Mouse (Mus musculus) E14TG2a.4 (cell line): ENCODE measurements around the gene Gcm1.

Experiments
- CTCF ChIP-seq: conservative IDR thresholded peaks from 2 replicates; pipeline ENCODE4 v1.5.1; 2014; ENCODE audit warnings: low read length
- NANOG ChIP-seq: IDR thresholded peaks from 2 replicates; pipeline ENCODE4 v1.6.1; 2014; ENCODE audit warnings: borderline replicate concordance, low read length, mixed read lengths

DNA sequence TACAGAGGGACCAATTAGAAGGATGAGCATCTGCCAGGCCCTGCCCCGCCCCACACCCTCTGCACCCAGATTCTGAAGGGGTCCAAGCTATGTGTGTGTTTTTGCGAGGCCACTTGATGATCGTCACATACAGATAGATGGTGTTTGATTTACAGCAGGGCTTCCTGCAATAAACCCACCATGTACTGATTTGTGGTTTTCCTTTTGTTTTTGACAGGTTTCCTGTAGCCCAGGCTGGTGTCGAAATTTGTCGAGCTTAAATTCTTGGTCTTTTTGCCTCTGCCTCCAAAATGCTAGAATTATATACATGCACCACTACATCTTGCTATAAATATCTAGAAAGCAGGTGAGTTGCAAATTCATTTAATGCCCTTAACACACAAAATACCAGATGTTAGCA is 41.5 kb upstream of the Gcm1 start:
- TF ChIP-seq CTCF (no peak), NANOG (no peak)
